Mouse (Mus musculus): ENCODE results near the gene Obp1a. TPM values are rescaled to one million over a fixed set of nuclear protein-coding genes. Genes with fewer than 3 reads are reported as not detected.

The Obp1a gene
- 0.30 TPM in 1 of 2 replicates, not detected in the other for polyA plus RNA-seq (2015; fragmentation: Nextera tagmentation; extraction: Ambion mirVana)

GRCm38 (mm10) chrX:78091274-78091673 lies at the start of gene Obp1a:
Obp1a (minus strand) TSS chrX:78091374.
- no peak for ATAC-seq
- Histone ChIP-seq H3K27ac (no peak within 1 kb of the TSS), H3K27me3 (no peaks in the 10 kb centered on the region), H3K4me1 (replicated peaks) (no peaks in the 10 kb centered on the region), H3K9me3 (no peaks in the 10 kb centered on the region), H3K36me3 (no peaks in the 10 kb centered on the region), H3K4me3 (replicated peaks) (no peak within 1 kb of the TSS), H3K4me2 (replicated peaks) (no peak within 1 kb of the TSS), H3K9ac (replicated peaks) (no peak within 1 kb of the TSS)

- WGBS = 78% methylated on average over 1 of the region's 1 CpGs
- H3K4me1 ChIP-seq (replicated peaks) = no peaks in the 10 kb centered on the region
- no peaks in the 10 kb centered on the region for H3K27me3 ChIP-seq
- H3K4me3 ChIP-seq (replicated peaks) = no peak within 1 kb of the TSS
- ATAC-seq = no peak
- H3K9me3 ChIP-seq = no peaks in the 10 kb centered on the region
- no peaks in the 10 kb centered on the region for H3K36me3 ChIP-seq
- H3K4me2 ChIP-seq (replicated peaks) = no peak within 1 kb of the TSS
- no peak within 1 kb of the TSS for H3K27ac ChIP-seq
- H3K9ac ChIP-seq (replicated peaks) = no peak within 1 kb of the TSS
These were observed 34.0 kb upstream of the Obp1a start, which contains the start of gene Gm5938 for GRCm38 (mm10) chrX:78125167-78125566. Gm5938 (plus strand) TSS chrX:78125467.

Other genes with a start within 250 kb of the Obp1a start
- gene Pbsn, start 237.8 kb downstream of the Obp1a start, polyA plus RNA-seq (2015; fragmentation: Nextera tagmentation; extraction: Ambion mirVana) = not detected in 2 replicates
- gene Gm14744, start 226.6 kb downstream of the Obp1a start, polyA plus RNA-seq (2015; fragmentation: Nextera tagmentation; extraction: Ambion mirVana) = not detected in 2 replicates
- not detected in 2 replicates for gene 5430402E10Rik, start 166.3 kb downstream of the Obp1a start, polyA plus RNA-seq (2015; fragmentation: Nextera tagmentation; extraction: Ambion mirVana)
- gene Gm5938, start 34.1 kb upstream of the Obp1a start, polyA plus RNA-seq (2015; fragmentation: Nextera tagmentation; extraction: Ambion mirVana) = not detected in 2 replicates
- gene Obp1b, start 95.4 kb upstream of the Obp1a start, polyA plus RNA-seq (2015; fragmentation: Nextera tagmentation; extraction: Ambion mirVana) = not detected in 2 replicates
- not detected in 2 replicates for gene Gm14743, start 154.5 kb upstream of the Obp1a start, polyA plus RNA-seq (2015; fragmentation: Nextera tagmentation; extraction: Ambion mirVana)